Mouse (Mus musculus): ENCODE results near the gene Rbp1.
A peak's percentile ranks its signal among the peaks of the same experiment; 100 is the strongest.

DNA sequence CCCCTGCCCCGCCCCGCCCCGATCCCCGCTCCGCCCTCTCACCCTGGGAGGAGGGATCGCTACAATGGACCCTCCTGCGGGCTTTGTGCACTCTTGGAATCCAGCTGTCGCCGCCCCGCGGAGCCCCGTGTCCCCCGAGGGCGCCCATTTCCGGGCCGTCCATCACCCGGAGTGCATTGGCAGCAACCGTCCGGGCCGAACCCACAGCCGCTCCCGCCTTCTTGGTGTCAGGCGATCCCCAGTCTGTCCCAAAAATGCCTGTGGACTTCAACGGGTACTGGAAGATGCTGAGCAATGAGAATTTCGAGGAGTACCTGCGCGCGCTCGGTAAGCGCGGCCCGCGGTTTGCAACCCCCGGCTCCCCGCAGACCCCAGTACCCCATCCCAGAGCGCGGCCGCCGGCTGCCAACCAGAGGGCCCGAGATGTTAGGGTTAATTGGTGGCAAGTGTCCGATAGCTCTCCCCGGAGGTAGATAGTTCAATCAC, 2.0 kb downstream of the Rbp1 start:
- TF ChIP-seq CTCF (IDR thresholded peaks at IDR 0.05; ENCODE audit: low read depth, low read length), result no peak
- TF ChIP-seq POLR2A (IDR thresholded peaks at IDR 0.05; ENCODE audit: insufficient read depth, low read length), result no peak
- peak; percentile 59; the same call in 1 of the 2 replicates for TF ChIP-seq EP300 (IDR thresholded peaks at IDR 0.05; ENCODE audit: insufficient read depth, low read depth, low read length)

Measured in ES-Bruce4 (cell line).